Mouse (Mus musculus) thymus, postnatal 4 days (tissue): ENCODE results near the gene Hepacam2.
A peak's percentile ranks its signal among the peaks of the same experiment; 100 is the strongest.
"Not testable (repeated sequence)": the region's sequence is repeated elsewhere in the genome, so short reads cannot be mapped to it uniquely, and the experiment has no call there.

Experiments
- DNase-seq: peaks from one replicate; pipeline ENCODE4 v3.0.0; 2021

Gene Hepacam2

GRCm38 (mm10) chr6:3498162-3498848 lies at the start of gene Hepacam2, which contains the start of gene Vps50:
Gene Hepacam2, minus strand, starts transcription at chr6:3498298.
Gene Vps50, plus strand, starts transcription at chr6:3498382.
- peak; percentile 88 for DNase-seq

GRCm38 (mm10) chr6:3544970-3545369 lies 46.9 kb upstream of the Hepacam2 start:
- no peak for DNase-seq

- no peak for DNase-seq
These were observed 45.8 kb upstream of the Hepacam2 start for GRCm38 (mm10) chr6:3543862-3544261.

GRCm38 (mm10) chr6:3539470-3539869 lies 41.4 kb upstream of the Hepacam2 start:
- DNase-seq = no peak

GRCm38 (mm10) chr6:3536048-3536447 lies 38.0 kb upstream of the Hepacam2 start:
- DNase-seq = no peak

- DNase-seq = no peak
These were observed 33.3 kb upstream of the Hepacam2 start for GRCm38 (mm10) chr6:3531445-3531844.

GRCm38 (mm10) chr6:3528198-3528597 lies 30.1 kb upstream of the Hepacam2 start:
- no peak for DNase-seq

GRCm38 (mm10) chr6:3512611-3513010 lies 14.5 kb upstream of the Hepacam2 start:
- no peak for DNase-seq

GRCm38 (mm10) chr6:3511612-3512011 lies 13.5 kb upstream of the Hepacam2 start:
- DNase-seq = no peak

- DNase-seq = no peak
These were observed 13.0 kb upstream of the Hepacam2 start for GRCm38 (mm10) chr6:3511116-3511515.

GRCm38 (mm10) chr6:3509782-3510181 lies 11.7 kb upstream of the Hepacam2 start:
- no peak for DNase-seq

- DNase-seq = not testable (repeated sequence)
These were observed 10.1 kb upstream of the Hepacam2 start for GRCm38 (mm10) chr6:3508151-3508550.

- no peak for DNase-seq
These were observed 9.0 kb upstream of the Hepacam2 start for GRCm38 (mm10) chr6:3507078-3507477.

GRCm38 (mm10) chr6:3505289-3505688 lies 7.2 kb upstream of the Hepacam2 start:
- no peak for DNase-seq

GRCm38 (mm10) chr6:3500286-3500685 lies 2.2 kb upstream of the Hepacam2 start:
- DNase-seq = no peak

GRCm38 (mm10) chr6:3496210-3496609 lies 1.9 kb downstream of the Hepacam2 start:
- peak; percentile 28 for DNase-seq

- DNase-seq = no peak
These were observed 3.8 kb downstream of the Hepacam2 start for GRCm38 (mm10) chr6:3494285-3494684.

GRCm38 (mm10) chr6:3487355-3487754 lies 10.7 kb downstream of the Hepacam2 start:
- no peak for DNase-seq

- DNase-seq = no peak
These were observed 13.0 kb downstream of the Hepacam2 start for GRCm38 (mm10) chr6:3485133-3485532.

GRCm38 (mm10) chr6:3481705-3482104 lies 16.4 kb downstream of the Hepacam2 start:
- no peak for DNase-seq

GRCm38 (mm10) chr6:3479853-3480252 lies 18.2 kb downstream of the Hepacam2 start:
- DNase-seq = no peak

- no peak for DNase-seq
These were observed 21.8 kb downstream of the Hepacam2 start for GRCm38 (mm10) chr6:3476299-3476698.

- DNase-seq = no peak
These were observed 27.4 kb downstream of the Hepacam2 start for GRCm38 (mm10) chr6:3470706-3471105.

- no peak for DNase-seq
These were observed 29.5 kb downstream of the Hepacam2 start for GRCm38 (mm10) chr6:3468627-3469026.

GRCm38 (mm10) chr6:3463594-3463993 lies 34.5 kb downstream of the Hepacam2 start:
- no peak for DNase-seq
